Mouse (Mus musculus): Measurements from ENCODE around the gene Amigo3.

The Amigo3 gene

DNA sequence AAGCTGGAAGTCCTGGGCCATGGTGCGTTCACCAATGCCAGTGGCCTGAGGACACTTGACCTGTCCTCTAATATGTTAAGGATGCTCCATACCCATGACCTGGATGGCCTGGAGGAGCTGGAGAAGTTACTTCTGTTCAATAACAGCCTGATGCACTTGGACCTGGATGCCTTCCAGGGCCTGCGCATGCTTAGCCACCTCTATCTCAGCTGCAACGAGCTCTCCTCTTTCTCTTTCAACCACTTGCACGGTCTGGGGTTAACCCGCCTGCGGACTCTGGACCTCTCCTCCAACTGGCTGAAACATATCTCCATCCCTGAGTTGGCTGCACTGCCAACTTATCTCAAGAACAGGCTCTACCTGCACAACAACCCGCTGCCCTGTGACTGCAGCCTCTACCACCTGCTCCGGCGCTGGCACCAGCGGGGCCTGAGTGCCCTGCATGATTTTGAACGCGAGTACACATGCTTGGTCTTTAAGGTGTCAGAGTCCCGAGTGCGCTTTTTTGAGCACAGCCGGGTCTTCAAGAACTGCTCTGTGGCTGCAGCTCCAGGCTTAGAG, 786 bp downstream of the Amigo3 start:
- DNase-seq: no peak

DNA sequence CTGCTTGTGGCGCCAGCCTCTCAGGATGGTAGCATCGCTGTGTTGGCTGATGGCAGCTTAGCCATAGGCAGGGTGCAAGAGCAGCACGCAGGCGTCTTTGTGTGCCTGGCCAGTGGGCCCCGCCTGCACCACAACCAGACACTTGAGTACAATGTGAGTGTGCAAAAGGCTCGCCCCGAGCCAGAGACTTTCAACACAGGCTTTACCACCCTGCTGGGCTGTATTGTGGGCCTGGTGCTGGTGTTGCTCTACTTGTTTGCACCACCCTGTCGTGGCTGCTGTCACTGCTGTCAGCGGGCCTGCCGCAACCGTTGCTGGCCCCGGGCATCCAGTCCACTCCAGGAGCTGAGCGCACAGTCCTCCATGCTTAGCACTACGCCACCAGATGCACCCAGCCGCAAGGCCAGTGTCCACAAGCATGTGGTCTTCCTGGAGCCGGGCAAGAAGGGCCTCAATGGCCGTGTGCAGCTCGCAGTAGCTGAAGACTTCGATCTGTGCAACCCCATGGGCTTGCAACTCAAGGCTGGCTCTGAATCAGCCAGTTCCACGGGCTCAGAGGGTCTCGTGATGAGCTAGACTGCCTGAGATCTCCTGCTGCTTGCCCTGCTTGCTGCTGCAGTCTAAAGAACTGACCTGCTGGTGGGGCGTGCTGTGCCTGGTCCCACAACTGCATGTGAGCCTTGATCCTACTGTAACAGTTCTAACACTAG, 1.5 kb downstream of the Amigo3 start:
- DNase-seq: no peak

DNA sequence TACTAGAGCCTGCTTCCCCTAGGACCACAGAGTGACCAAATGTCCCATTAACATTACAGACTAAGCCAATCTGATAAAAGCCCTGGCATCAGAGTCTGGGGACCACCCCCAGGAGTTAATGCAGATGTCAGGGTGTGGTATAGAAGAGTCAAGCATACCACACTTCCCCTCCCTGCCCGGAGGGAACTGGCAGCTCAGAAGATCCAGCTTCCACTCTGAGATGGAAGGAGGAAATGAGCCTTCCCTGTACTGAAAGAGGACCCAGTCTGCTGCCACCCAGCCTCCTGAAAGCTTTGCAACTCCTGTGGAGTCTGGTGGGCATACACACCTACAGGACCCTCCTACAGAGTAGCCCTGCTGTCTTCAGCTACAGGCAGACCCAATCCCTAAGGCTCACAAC, 2.1 kb downstream of the Amigo3 start:
- no peak for DNase-seq

DNA sequence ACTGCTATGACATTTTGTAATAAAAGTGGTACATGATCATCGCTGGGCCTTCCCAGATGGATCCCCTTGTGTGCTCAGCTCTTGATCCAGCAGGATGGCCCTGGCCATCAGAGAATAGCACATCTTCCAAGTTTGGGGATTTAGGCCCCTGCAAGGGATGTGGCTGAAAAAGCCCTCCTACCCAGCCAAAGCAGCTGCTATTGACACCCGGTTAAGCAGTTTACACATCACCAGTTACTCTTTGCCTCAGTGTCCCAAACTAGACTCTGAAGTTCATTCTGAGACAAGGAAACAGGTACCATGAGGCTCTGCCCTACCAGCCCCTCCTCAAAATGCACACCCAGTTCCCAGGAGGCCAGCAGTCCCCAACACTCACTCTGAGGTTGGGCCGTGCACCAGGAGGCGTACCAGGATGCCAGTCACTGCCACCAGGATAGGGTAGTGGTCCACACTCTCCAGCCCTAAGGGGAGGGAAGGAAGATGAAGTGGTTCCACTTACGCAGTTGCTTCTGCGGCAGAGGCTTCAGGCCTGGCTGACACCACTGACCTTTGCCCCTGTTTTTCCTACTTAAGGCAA, 2.8 kb downstream of the Amigo3 start:
- DNase-seq: no peak

DNA sequence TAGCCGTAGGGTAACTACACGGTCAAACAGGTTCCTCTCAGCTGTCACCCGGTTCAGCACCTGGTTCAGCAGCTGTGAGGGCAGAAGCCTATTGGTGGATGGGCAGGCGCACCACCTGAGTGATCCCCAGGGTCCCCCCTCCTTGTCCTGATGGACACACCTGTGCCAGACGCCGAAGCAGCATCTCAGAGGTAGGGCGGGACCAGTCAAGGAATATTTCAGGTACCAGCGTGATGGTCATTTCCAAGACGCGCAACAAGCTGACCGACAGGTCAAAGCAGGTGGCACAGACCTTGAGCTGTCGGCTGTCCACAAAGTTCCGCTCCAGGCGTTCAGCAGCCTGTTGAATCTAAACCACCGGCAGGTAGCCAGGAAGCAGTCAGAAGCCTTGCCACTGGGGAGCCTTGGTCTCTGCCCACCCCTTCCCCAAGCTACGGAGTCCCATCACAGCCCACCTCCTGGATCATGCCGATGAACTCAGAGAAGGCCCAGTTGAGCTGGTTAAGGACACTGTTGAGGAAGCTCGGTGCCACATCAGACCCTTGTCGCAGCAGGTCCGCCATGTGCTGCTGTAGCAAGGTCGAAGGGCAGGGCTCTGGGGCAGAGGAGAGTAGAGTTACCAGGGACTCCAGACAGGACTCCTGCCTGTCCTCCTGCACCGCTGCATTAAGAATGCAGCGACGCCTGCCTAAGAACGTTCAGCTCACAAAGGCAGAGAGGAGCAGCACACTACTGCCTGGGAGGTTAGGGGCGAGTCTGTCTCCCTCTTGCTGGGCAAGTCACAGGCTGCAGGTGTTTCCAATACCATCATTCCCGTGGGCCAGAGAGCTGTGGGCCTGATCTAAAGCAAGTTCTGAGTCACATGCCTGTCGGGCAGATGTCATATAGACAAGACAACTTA, 3.7 kb downstream of the Amigo3 start:
- DNase-seq: peak; percentile 16

DNA sequence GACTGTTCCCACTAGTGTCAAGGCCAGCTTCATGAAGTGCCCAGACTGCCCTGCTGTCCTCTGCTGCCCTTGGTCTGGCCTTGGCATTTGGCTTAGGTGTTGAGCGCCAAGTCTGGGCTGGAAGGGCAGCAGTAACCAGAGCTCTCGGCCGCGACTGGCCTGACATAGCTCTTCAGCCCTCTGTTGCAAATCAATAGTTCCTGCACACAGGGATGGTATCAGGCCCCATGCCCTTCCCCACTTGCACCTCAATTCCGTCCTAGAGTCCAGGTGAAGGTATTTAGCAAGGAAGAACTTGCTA, 4.3 kb downstream of the Amigo3 start:
- DNase-seq: peak; percentile 14

DNA sequence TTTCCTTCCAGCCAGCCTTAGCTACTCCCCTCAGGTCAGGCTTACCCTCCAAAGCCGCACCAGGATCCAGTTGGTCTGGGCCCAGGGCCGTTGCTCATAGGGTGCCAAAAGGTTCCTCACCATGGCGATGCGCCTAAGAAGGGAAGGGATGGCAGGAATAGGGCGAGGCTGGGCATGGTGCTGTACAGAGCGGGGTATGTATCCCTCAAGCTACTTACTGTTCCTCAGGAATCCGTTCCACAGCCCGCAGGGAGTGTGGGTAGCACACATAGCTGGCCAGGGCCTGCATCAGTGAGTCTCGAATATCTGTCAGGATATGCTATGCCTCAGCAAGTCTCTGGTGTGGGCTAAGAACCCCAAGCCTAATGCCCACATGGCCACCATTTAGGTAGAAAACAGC, 5.3 kb downstream of the Amigo3 start:
- DNase-seq: no peak

DNA sequence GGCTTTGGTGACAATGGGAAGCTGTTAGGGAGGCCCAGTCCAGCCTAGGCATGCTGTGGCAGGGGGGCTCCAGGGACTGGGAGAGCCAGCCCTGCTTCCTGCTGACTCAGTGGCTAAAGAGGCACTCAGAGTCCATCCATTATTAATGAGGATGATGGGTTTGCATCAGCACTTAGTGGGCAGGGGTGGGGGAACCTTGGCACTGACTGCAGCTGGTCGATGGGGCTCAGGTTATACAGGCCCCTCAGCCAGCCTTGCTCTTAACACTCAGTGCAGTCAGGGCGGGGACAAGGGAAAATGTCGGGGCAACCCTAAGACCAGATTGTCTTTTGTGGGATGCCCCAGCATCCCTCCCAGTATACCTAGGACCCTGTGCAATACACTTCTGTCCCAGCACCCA, 9.2 kb downstream of the Amigo3 start:
- no peak for DNase-seq

DNA sequence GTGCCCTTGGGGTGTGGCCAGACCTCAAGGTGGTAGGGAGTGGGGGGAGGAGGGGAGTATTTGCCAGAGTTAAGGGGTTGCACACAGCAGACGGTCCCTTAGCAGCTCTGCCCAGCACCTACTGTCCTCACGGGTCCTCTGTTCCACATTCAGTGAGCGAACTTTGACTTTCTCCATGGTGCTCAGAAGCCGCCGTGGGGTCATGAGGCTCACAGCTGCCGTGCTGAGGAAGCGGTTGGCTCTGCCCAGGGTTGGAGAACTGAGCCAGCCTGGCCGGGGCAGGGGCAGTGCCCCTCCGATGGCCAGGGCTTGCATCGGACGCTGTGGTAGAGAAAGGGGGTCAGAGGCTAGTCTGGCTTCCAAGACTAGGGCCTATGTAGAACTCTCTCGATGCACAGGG, 10.4 kb downstream of the Amigo3 start:
- no peak for DNase-seq

DNA sequence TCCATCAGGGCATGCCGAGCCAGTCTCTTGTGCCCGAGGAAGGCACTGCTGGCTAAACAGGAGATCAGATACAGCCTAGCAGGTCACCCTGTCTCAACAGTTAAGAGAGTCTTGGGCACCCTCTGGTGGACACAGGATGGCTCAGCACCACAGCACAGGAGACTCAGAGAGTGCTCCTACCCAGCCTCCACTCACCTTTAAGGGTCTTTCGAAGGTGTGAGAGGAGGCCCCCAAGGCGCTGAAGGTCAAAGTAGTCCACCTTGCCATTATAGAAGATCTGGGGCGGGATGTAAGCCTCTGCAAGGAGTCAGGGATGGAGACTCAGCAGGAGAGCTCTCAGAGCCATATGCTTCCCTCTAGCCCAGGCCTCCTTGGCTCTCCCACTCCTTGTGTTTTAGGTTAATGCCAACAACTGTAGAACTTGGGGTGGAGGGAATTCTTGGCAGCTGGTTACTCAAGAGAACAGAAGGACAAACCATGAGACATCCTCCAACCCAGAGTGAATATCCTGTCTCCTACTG, 12.6 kb downstream of the Amigo3 start:
- DNase-seq: peak; percentile 76

DNA sequence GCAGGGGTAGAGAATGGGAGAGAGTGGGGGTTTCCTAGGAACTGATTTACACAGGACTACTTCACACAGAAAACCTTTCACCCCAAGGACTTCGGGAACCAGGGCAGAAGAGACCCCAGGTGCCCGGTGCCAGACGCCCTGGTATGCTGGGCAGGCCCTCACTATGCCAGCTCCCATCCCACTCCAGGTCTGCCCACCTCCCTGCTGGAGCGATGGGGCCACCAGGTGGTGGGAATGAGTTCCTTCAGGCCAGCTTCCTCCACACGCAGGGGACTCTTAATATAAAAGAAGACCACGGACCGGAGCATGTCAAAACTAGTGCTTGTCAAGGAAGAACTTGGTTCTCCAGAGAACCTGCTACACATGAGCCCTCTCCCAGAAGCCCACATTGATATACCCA, 14.2 kb downstream of the Amigo3 start:
- DNase-seq: no peak

DNA sequence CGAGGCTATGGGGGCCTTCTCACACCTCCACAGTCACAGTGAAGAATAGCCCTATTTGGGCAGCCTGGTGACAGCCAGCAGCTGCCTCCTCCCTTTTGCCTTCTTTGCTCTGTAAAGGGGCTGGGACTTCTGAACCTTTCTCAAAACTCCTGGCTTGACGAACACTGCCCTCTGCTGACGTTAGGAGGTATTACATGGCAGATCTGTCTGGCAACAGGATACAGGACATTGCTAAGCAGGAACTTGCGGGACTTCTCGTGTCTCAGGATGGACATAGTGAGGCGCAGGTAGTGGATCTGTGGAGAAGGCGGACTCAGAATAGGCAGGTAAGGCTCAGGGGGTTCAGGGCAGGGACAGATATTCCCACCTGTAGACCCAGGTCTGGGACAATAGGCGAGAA, 14.9 kb downstream of the Amigo3 start:
- DNase-seq: peak; percentile 91

DNA sequence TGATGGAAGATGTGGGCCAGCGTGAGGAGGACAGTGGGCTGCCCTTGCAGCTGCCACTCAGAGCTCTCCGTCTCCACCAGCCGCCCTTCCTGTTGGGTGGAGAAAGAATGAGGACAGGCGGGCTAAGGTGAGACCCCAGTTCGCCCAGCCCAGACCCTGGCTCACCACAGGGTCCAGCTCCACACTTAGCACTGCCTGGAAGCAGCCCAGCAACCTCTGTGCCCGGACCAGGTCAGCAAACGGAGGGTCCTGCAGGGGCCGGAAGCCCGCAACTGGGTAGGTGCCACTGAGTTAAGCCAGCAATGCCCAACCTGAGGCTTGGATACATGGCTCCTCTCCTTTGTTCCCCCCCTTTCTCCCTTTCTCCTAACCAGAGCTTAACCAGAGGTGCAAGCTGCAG, 16.0 kb downstream of the Amigo3 start:
- no peak for DNase-seq

DNA sequence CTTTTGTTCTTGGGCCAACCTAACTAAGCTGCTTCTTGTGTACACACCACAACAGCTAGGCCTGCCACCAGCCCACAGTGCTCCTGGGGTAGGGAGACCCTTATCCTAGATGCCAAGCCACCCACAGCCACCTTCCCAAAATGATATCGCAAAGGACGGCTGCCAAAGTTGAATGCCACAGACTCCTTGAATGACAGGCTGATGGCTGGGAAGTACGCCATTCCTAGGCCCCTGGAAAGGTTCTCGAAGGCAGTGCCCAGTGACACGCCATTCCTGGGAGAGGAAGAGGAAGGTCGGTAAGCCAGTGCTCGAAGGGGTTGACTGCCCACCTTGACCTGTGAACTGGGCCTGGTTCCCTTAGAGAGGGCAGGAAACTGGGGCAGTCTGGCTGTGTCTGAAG, 16.6 kb downstream of the Amigo3 start:
- DNase-seq: no peak

DNA sequence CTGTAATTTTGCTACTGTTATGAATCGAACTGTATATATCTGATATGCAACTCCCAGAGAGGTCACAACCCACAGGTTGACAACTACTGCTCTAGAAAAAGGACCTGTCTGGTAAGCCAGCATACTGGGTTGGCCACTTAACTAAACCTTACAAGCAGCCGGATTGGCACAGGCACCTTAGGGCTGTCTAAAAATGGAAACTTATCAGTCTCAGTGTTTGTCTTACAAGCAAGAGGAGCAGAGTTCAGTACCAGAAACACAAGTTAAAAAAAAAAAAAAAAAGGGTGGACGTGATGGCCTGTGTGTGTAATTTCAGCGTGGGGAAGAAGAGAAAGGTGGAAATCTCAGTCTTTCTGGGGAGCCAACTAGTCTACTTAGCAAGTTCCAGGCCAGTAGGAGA, 18.8 kb downstream of the Amigo3 start:
- DNase-seq: no peak

DNA sequence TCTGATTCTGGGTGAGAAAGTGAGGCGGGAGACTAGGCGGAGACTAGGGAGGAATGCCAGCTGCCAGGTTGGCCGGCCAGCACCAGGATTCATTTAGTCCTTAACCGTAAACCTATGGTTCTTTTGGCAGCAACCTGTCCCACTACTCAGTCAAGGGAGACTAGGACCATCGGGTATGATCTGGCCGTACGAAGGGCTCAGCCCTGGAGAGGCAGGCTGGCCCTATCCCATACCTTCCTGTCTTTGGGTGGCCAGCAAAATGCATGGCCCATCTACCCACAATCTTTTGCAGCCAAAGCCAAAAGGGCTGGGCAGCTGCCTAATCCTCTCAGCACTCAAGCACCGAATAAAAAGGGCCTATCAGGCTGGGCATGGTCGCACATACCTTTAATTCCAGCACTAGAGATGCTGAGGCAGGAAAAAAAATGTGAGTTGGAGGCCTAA, 19.5 kb downstream of the Amigo3 start:
- DNase-seq: no peak

DNA sequence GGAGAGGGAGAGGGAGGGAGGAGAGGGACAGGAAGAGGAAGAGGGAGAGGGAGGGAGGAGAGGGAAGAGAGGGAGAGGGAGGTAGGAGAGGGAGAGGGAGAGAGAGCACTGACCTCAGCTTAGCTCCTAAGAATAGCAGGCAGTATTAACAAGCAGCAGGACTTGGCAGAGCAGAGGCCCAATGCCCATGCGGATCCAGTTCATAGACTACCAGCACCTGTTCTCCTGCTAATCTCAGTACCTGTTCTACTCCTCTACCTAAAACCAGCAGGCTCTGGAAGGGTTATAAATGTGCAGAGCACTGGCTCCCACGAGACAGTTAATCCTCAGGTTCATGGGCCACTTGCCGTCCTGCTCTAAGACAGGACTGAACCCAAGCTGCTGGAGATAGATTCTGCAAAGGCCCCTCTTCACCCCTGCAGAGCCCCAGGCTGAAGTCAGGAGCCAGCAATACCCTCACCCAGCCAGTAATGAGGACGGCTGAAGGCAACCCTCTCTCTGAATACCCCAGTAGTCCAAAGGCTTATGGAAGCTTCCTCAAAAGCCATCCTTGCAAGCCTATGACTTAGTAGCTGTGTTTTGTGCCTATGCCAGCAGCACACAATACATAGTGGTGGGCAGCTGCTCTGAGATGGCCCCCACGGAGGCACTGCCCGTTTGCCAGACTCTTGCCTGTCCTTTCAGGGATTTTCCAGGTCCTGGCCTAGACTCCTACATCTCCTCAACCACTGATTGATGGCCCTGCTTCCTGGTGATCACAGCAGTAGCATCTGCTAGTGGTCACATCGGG, 20.4 kb downstream of the Amigo3 start:
- no peak for DNase-seq

DNA sequence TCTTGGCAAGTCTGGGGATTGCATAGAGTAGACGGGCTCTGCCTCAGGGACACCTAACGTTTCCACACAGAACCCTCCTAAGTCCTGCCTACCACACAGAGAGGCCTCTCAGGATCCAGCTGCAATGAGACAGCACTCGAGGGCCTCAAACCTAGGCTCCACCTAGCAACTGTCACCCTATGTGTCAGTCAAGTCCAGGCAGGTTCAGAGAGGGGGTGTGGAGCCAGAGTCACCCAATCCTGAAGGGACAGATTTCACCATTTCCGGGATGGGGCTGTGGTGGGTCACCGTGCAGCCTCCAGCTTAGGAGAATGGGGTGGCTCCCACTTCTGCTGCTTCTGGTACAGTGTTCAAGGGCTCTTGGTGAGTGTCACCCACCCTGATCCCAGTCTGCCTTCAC, 27.2 kb downstream of the Amigo3 start, which contains the start of gene Mst1:
Gene Mst1 (plus strand): TSS at position 269 of the 400 bp plus-strand sequence.
- no peak for DNase-seq

DNA sequence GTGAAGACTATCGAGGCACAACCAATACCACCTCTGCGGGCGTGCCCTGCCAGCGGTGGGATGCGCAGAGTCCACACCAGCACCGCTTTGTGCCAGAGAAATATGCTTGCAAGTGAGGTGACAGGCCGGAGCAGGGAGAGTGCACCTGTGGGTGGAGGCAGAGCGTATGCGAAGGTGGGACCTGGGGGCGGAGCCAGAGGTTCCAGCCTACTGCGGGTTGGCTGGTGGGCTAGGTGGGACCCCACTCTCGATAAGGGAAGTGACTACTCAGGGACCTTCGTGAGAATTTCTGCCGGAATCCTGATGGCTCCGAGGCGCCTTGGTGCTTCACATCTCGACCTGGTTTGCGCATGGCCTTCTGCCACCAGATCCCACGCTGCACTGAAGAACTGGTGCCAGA, 29.6 kb downstream of the Amigo3 start:
- DNase-seq: no peak

DNA sequence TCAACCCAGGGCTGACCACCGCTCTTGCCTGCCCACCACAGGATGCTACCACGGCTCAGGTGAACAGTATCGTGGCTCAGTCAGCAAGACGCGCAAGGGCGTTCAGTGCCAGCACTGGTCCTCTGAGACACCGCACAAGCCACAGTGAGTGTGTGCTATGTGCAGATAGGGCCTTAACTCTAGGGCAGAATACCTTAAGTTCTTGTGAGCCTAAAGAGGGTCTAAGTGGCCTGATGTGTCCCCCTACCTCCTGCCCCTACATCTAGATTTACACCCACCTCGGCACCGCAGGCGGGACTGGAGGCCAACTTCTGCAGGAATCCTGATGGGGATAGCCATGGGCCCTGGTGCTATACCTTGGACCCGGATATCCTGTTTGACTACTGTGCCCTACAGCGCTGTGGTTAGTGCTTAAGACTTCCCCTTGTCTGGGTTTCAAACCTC, 30.1 kb downstream of the Amigo3 start, which contains the start of gene Rnf123:
Gene Rnf123 (minus strand): TSS at position 359 of the 444 bp plus-strand sequence.
- DNase-seq: no peak

DNA sequence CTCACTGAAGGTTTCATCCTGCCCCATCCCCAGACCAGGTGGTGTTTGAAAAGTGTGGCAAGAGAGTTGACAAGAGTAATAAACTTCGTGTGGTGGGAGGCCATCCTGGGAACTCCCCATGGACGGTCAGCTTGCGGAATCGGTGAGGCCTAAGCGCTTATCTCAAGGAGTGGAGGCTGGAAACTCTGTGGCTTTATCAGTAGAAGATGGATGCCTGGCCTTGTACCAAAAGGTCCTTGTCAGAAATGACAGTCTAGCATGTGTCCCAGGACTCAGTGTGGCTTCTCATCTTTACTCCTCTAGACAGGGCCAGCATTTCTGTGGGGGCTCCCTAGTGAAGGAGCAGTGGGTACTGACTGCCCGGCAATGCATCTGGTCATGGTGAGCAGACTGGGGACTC, 30.6 kb downstream of the Amigo3 start:
- DNase-seq: no peak

DNA sequence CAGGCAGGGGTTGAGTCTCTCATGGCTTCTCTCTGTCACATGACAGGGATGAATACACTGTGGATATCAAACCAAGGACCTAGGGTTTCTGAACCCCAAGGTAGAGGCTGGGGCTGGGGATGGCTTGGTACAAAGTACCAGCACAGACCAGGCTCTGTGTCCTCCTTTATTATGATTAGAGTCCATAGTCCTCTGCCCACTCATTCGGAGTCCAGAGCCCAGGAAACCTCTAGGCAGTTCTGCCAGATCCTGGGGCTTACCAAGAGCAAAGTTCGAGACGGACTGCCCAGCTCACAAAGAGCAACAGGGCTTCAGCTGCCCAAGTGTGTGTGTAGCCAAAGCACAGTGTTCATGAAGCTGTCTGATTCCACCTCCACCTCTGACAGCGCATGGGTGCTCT, 32.3 kb downstream of the Amigo3 start:
- no peak for DNase-seq

All from kidney, postnatal 10 days (tissue).